Mouse (Mus musculus): ENCODE data around the gene Ugt1a6b. TPM values are rescaled to one million over a fixed set of nuclear protein-coding genes. Genes with fewer than 3 reads are reported as not detected.
A peak's percentile ranks its signal among the peaks of the same experiment; 100 is the strongest.
"Not testable (repeated sequence)": the region's sequence is repeated elsewhere in the genome, so short reads cannot be mapped to it uniquely, and the experiment has no call there.

The Ugt1a6b gene
- polyA plus RNA-seq, 1 experiment from 2014 or later: 3.9 TPM

GRCm38 (mm10) chr1:88129091-88129490, 26.0 kb downstream of the Ugt1a6b start:
- H3K36me3 ChIP-seq; H3K9ac ChIP-seq; H3K4me2 ChIP-seq; H3K9me3 ChIP-seq; H3K4me3 ChIP-seq (replicated peaks); H3K4me1 ChIP-seq; ATAC-seq (ENCODE audit: insufficient read depth, low FRiP score, low read depth); H3K27ac ChIP-seq; H3K27me3 ChIP-seq (replicated peaks): not testable (repeated sequence)
- WGBS: 65% methylated on average over 2 of the region's 2 CpGs

DNA sequence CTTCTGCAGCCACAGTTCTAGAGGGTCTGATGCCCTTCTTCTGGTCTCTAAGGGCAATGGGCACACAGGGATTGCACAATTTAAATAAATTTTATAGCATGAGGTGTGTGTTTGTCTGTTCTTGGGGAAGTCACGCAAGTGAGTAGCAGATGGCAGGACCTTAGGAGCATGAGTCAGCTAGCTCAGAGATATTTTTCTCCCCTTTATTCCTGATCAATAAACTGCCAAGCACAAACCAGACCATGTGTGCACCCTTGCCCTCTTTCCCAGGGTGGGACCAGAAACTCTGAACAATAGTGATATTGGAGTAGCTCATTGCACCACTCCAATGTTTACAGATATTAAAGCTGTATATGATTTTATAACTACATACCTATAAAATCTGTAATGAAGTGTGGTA, 27.2 kb downstream of the Ugt1a6b start:
- H3K27ac ChIP-seq; H3K36me3 ChIP-seq; H3K4me2 ChIP-seq; H3K4me3 ChIP-seq (replicated peaks); H3K9ac ChIP-seq; ATAC-seq (ENCODE audit: insufficient read depth, low FRiP score, low read depth); H3K4me1 ChIP-seq; H3K9me3 ChIP-seq; H3K27me3 ChIP-seq (replicated peaks): not testable (repeated sequence)
- 73% methylated on average over 1 of the region's 1 CpGs for WGBS

DNA sequence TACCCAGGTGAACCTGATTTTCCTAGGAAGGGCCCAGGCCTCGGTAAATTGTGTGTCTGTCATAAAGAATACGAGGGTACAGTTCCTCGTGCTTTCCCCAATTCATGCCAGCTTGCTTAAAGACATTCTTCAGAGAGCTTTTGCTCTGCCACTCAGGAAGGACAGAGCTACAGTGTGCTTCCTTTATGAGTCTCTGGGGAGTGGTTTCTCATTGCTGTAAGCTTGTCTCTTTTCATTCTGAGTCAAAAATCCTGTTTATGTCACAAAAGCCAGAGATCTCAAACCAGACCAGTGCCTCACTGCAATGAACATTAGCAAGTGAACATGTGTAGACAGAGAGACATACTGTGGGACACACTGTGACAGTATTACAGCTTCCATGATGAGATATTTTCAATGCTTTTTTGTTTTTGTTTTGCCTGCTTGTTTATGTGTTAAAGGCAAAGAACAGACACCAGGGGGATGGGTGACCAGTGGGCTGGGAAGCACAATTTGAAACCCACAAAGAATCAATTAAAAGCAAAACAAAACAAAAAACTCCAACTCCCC, 30.9 kb downstream of the Ugt1a6b start:
- Histone ChIP-seq H3K4me3 (replicated peaks) (no peak overlapping the region), H3K36me3 (no peaks in the 10 kb centered on the region), H3K4me2 (no peak overlapping the region), H3K9me3 (no peaks in the 10 kb centered on the region), H3K27ac (peak overlapping the region; percentile 80; the same call in 1 of the 2 replicates), H3K27me3 (replicated peaks) (no peaks in the 10 kb centered on the region), H3K9ac (no peak overlapping the region), H3K4me1 (no peaks in the 10 kb centered on the region; the same call in 1 of the 2 replicates)
- 58% methylated on average over 3 of the region's 3 CpGs for WGBS
- ATAC-seq (ENCODE audit: insufficient read depth, low FRiP score, low read depth): no peak

- H3K4me3 ChIP-seq (replicated peaks); H3K36me3 ChIP-seq; H3K27me3 ChIP-seq (replicated peaks); ATAC-seq (ENCODE audit: insufficient read depth, low FRiP score, low read depth); H3K9me3 ChIP-seq; H3K9ac ChIP-seq; H3K4me2 ChIP-seq; H3K4me1 ChIP-seq: not testable (repeated sequence)
- WGBS: 40% methylated on average over 5 of the region's 5 CpGs
- peak within 1 kb of the TSS; percentile 80; the same call in 1 of the 2 replicates for H3K27ac ChIP-seq
These were observed 31.5 kb downstream of the Ugt1a6b start, which contains the start of gene Ugt1a6a for GRCm38 (mm10) chr1:88134457-88135011. TSS of gene Ugt1a6a (plus strand) at chr1:88134809.

- not testable (repeated sequence) for H3K27me3 ChIP-seq (replicated peaks); H3K4me2 ChIP-seq; H3K27ac ChIP-seq; ATAC-seq (ENCODE audit: insufficient read depth, low FRiP score, low read depth); H3K9me3 ChIP-seq; H3K4me3 ChIP-seq (replicated peaks); H3K4me1 ChIP-seq; H3K9ac ChIP-seq; H3K36me3 ChIP-seq
- WGBS: 81% methylated on average over 6 of the region's 6 CpGs
These were observed 32.3 kb downstream of the Ugt1a6b start for GRCm38 (mm10) chr1:88135229-88135904.

DNA sequence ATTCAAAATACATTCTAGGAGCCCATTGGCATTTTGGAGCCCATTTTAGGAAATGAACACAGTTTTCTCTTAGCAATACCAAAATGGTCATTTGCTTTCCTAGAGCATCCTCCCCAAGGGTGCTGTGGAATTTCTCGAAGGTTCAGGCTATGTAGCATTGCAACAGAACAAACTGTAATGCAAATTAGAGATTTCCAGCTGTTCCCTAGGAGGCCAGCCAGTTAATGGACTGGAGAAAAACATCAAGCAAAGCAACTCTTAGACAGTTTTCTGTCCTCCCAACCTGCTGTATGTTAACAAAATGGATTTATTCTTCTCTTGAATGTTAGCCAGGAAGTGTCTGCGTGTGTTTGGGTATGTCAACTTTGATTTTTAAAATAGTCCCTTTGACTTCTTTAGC, 33.6 kb downstream of the Ugt1a6b start:
- Histone ChIP-seq H3K27ac (no peak overlapping the region), H3K9me3 (no peaks in the 10 kb centered on the region), H3K9ac (no peak overlapping the region), H3K4me3 (replicated peaks) (no peak overlapping the region), H3K36me3 (no peaks in the 10 kb centered on the region), H3K4me2 (no peak overlapping the region), H3K4me1 (no peaks in the 10 kb centered on the region; the same call in 1 of the 2 replicates), H3K27me3 (replicated peaks) (no peaks in the 10 kb centered on the region)
- WGBS: 59% methylated on average over 2 of the region's 2 CpGs
- ATAC-seq (ENCODE audit: insufficient read depth, low FRiP score, low read depth): no peak

GRCm38 (mm10) chr1:88137264-88137663, 34.2 kb downstream of the Ugt1a6b start:
- Histone ChIP-seq H3K9me3 (no peaks in the 10 kb centered on the region), H3K36me3 (no peaks in the 10 kb centered on the region), H3K4me1 (no peaks in the 10 kb centered on the region; the same call in 1 of the 2 replicates), H3K9ac (no peak overlapping the region), H3K27ac (no peak overlapping the region), H3K4me3 (replicated peaks) (no peak overlapping the region), H3K27me3 (replicated peaks) (no peaks in the 10 kb centered on the region), H3K4me2 (no peak overlapping the region)
- no peak for ATAC-seq (ENCODE audit: insufficient read depth, low FRiP score, low read depth)
- WGBS: 80% methylated on average over 3 of the region's 3 CpGs

DNA sequence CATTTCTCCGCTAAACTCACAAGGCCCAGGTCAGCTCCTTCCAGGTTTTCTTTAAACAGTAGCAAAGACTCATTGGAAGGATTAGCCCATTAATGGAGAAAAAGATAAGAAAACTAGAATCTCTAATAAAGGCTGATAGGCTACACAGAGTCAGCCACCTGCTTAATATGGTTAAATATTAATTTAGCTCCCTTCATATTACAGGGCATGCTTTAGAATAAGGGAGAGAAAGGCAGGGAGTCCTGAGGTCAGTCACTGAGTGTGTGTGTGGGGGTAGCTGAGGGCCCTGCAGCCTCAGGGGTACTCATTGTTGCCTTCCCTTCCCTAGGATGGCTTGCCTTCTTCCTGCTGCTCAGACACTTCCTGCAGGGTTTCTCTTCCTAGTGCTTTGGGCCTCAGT, 35.1 kb downstream of the Ugt1a6b start:
- ATAC-seq (ENCODE audit: insufficient read depth, low FRiP score, low read depth): no peak
- H3K4me3 ChIP-seq (replicated peaks): no peak overlapping the region
- H3K27ac ChIP-seq: no peak overlapping the region
- WGBS: 76% methylated on average over 1 of the region's 1 CpGs
- no peak overlapping the region for H3K9ac ChIP-seq
- no peaks in the 10 kb centered on the region for H3K9me3 ChIP-seq
- no peaks in the 10 kb centered on the region for H3K36me3 ChIP-seq
- H3K27me3 ChIP-seq (replicated peaks): no peaks in the 10 kb centered on the region
- no peaks in the 10 kb centered on the region; the same call in 1 of the 2 replicates for H3K4me1 ChIP-seq
- H3K4me2 ChIP-seq: no peak overlapping the region

GRCm38 (mm10) chr1:88140492-88140891, 37.4 kb downstream of the Ugt1a6b start:
- 40% methylated on average over 1 of the region's 1 CpGs for WGBS
- H3K4me3 ChIP-seq (replicated peaks); H3K36me3 ChIP-seq; H3K27ac ChIP-seq; H3K4me2 ChIP-seq; H3K27me3 ChIP-seq (replicated peaks); H3K9ac ChIP-seq; H3K9me3 ChIP-seq; H3K4me1 ChIP-seq: not testable (repeated sequence)
- ATAC-seq (ENCODE audit: insufficient read depth, low FRiP score, low read depth): peak; percentile 87; the same call in 1 of the 2 replicates

DNA sequence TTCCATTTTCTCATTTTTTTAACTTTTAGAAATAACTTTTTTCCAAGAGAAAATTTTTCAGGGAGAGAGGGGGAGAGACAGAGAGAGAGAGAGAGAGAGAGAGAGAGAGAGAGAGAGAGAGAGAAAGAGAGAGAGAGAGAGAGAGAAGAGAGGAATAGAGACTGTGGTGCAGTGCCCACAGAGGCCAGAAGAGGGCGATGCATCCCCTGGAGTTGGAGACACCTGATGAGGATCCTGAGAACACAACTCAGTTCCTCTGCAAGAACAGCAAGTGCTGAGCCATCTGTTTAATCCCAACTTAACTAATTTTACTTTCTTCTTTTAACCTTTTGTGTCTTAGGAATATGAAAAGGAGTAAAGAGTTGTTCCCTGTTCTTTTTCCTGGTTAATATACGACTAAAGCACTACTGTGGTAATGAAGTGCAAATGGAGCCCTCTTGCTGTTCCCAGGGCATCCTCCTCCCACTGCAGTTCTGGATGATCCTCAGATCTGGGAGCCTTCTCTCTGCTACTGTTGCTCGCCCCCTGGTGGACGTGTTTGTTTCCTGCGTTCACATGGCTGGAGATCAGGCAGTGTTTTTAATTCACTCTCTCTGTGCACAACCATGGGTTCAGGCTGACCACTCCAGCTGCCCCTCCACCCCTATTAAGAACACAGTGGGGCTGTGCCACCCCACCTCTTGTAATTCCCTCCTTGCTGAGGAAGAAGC, 41.1 kb downstream of the Ugt1a6b start:
- H3K9me3 ChIP-seq; H3K27ac ChIP-seq; H3K4me2 ChIP-seq; ATAC-seq (ENCODE audit: insufficient read depth, low FRiP score, low read depth); H3K36me3 ChIP-seq; H3K4me1 ChIP-seq; H3K27me3 ChIP-seq (replicated peaks); H3K9ac ChIP-seq; H3K4me3 ChIP-seq (replicated peaks): not testable (repeated sequence)
- 5% methylated on average over 5 of the region's 5 CpGs for WGBS

DNA sequence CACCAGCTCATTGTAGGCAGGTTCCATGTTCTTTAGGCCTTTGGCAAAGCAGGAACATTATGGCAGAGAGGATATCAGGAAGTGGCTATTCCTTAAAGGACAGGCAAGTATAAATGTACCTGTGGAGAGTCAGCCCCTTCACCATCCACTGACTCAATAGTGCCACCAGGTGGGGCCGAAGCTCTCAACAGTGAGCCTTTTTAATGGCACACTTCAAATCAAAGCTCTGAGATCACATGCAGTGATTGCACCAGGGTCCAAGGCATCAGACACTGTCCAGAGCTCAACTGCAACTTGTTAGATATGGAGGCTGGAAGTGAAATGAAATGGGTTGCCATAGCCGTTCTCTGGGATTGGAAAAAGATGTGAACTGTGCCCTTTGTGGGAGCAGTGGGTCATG, 42.2 kb downstream of the Ugt1a6b start:
- WGBS: 66% methylated on average over 2 of the region's 2 CpGs
- H3K27me3 ChIP-seq (replicated peaks); H3K9ac ChIP-seq; H3K4me1 ChIP-seq; H3K9me3 ChIP-seq; H3K27ac ChIP-seq; H3K4me2 ChIP-seq; ATAC-seq (ENCODE audit: insufficient read depth, low FRiP score, low read depth); H3K36me3 ChIP-seq; H3K4me3 ChIP-seq (replicated peaks): not testable (repeated sequence)

- not testable (repeated sequence) for H3K9ac ChIP-seq; H3K9me3 ChIP-seq; H3K27me3 ChIP-seq (replicated peaks); H3K27ac ChIP-seq; ATAC-seq (ENCODE audit: insufficient read depth, low FRiP score, low read depth); H3K36me3 ChIP-seq; H3K4me2 ChIP-seq; H3K4me1 ChIP-seq; H3K4me3 ChIP-seq (replicated peaks)
- 69% methylated on average over 2 of the region's 2 CpGs for WGBS
These were observed 47.1 kb downstream of the Ugt1a6b start for GRCm38 (mm10) chr1:88150133-88150532.
